Mouse (Mus musculus): ENCODE results near the gene Cfap45.

The Cfap45 gene

DNA sequence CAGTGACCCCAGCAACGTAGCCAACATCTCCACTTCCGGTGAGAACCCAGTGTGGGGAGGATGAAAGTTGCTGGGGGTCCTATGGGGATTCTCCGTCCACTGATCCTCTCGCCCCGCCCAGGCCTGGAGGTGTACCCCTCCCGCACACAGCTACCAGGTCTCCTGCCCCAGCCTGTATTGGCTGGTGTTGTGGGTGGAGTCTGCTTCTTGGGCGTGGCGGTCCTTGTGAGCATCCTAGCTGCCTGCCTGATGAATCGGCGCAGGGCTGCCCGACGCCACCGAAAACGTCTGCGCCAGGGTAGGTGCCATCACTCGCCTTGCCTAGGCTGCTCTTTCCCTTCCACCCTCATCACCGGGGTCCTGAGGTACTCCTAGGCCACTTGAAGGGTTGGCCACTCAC lies 24.6 kb upstream of the Cfap45 start:
- no peak for DNase-seq (ENCODE audit: low spot score)

DNA sequence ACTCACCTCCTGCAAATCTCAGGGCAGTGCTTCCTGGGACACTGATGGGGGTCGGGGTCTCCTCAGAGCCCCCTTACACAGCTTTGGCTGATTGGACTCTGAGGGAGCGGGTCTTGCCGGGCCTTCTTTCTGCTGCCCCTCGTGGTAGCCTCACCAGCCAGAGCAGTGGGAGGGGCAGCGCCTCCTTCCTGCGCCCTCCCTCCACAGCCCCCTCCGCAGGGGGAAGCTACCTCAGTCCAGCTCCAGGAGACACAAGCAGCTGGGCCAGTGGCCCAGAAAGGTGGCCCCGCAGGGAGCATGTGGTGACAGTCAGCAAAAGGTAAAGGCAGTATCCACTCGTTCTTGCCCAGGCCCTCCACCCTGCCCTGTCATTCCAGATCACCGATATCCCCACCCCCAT lies 23.2 kb upstream of the Cfap45 start:
- no peak for DNase-seq (ENCODE audit: low spot score)

DNA sequence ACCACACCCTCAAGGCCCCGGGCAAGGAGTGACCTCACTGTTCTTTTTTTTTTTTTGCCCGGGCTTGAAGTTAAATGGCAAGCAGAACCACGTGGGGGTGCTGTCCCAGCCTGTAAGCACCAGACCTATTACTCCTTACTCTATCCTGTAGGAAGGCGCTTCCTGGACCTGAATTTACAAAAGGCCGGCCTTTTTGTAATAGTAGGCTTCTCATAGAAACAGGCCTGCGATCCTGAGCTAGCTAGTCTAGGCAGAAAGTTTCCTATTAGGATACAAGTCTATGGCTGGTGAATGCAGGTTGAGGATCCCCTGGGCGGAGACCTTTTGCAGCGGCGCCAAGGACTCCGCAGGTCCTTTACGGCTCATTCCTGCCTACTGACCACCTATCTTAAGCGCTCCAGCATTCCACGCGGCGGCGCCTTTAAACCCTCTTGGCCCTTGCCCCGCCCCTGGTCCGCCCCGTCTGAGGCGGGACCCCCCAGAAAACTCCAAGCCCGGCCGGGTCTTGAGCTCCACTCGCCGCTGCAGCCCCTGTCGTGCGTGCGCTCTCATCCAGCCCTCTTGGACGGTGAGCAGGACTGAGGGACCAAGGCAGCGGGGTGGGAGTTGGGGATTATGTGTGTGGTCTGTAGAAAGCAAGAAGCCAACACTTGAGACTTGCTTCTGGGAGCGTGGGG lies 20.7 kb upstream of the Cfap45 start, which contains the start of gene Tagln2:
Gene Tagln2, plus strand, starts transcription at position 283 of the 677 bp plus-strand sequence.
- peak; percentile 39 for DNase-seq (ENCODE audit: low spot score)

DNA sequence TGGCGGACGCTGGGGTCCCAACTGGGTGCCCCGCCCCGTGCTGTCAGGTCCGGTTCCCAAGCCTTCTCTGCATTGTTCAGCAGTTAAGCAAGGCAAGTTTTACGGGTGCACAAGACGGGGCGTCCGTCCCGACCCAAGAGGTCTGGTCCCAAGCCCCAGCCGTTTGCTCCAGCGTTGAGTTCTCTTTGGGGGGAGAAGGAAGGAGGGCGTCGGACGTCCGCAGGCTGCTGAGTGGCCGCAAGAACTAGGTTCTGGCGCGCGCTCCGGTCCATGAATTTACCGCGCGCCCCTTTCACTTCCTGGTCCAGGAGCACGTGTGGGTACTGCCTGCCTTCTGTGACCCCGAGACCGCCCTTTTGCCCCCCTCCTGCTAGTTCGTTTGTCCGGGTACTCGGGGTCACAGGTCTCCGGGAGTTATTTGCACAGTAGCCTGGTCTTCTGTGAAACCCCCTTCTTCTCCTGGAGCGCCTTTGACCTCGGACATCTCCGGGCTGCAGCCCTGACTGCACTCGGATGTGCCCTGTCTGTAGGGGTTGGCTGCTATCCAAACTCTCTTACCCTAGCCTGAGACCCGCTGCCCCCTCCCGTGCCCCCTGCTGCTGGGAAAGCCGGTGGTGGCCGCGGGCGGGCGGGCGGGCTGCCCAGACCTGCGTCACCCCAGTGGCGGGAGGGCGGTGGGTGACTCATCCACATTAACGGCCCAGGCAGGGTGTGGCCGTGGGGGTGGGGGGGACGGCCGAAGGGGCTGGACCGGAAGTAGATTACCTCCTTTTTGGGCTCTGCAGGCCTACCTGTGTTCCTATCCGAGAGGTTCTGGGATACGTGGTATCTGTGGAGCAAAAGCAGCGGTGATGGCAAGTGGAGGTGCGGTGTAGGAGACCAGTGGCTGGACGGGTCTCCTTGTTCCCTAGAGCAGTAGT lies 19.9 kb upstream of the Cfap45 start:
- DNase-seq (ENCODE audit: low spot score), result peak; percentile 26

DNA sequence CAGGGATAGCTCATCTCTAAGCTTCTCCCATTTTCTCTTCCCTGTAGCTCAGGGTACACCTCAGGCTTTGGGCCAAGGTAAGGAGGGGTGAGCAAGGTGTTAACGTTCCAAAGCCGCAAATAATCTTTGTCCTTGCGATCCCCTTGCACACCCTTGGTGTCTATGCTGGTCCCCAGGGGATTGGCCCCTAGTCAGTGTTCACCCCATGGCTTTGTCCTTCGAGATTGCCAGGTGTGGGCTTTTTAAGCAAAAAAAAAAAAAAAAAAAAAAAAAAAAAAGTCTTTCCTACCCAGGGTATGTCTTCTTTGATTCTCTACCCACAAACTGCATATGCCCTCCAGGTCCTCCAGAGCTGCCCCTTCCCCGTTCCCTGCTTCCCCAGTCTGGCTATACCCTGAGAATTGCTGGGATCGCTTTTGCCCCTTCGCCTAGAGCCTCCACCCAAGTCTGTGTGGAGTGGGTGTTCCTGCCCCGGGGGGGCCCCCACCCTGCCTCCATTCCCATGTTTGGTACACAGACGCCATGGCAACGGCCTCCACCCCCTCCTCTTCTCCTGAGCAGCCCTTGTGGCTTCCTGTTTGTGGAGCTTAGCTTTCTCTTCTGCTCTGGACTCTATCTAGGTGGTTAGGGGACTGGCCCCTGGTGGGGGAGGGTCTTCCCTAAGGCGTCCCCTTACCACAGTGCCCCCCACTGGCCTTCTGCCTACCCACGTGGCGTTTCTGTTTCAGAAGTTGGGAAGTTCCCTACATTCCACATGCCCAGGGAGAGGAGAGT lies 19.0 kb upstream of the Cfap45 start:
- peak; percentile 81 for DNase-seq (ENCODE audit: low spot score)

DNA sequence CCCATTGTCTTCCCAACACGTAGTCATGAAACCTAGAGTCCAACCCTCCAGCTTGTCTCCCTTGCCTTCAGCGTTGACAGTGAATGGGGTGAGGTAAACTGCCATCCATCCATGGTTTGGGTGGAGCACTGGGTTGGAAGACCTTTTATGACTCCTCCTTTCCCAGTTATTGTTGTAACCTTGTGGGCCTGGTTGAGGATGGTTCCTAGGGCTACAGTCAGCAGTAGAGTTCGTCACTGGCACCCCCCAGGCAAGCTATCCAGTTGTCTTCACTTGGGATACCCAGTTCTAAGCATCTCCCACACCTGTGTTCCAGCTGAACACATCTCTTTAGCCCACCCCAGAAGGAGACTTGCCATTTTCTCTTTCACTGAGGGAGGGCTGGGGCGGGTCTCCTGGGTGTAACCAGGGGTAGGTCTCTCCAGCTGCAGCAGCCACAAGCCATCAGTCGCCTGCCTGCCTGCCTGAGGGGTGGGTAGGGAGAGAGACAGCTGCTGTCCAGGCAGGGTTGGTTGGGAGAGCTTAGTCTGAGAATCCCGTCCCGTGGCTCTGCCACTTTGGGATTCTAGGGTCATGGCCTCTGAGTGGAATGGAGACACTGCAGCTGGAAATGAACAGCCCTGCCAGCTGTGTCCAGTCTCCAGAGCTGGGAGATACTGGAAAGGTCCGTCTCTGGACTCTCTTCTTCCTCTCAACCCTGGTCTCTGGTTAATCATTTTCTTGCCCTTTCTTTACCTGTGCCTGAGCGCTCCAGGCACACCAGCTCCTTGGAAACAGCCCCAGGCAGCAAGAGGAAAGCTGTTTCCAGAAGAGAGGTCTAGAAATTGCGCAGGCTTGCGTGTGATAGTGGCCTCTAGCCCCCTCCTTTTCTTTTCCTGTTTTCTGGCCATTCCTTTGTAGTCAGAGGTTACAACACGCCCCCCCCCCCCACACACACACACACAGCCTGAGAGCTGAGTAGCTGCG lies 18.2 kb upstream of the Cfap45 start:
- no peak for DNase-seq (ENCODE audit: low spot score)

DNA sequence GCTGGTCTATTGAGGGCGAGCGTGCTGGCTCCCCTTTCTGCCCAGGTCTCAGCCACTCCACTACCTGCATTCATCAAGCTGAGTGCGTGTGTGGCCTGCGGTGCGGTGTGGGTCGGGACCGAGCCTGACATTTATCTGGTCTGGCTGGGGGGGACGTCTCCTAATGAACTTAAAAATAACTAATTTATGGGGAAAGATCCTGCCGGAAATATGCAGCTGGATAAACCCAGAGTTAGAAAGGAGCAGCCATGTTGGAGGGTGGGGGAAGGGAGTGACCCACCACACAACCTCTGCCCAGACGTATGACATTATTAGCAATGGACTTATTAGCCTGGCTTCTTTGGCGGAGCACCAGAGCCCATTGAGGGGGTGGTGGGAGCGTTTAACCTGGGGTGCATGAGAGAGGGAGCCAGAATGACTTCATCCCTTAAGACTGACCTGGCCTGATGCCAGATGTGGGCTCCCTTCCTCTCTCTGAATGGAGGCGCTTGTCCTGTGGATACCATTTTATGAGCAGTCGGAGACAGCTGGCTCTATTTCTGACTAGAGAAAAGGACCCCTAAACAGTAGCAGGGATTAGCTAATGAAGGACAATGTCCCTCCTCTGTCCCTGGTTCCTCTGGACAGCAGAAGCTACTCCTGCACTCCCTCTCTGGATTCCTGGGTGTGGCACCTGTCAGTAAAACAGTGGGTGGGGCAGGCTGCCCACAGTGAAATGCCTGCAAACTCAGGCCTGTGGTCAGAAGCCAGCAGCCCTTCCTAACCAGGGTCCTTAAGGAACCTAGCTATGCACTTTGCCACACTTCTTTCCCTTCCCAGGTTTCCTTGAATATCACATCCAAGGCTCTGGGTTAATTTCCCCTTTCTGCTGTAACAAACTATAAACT lies 17.2 kb upstream of the Cfap45 start:
- DNase-seq (ENCODE audit: low spot score), result no peak

GRCm38 (mm10) chr1:172504756-172505155 lies 15.8 kb upstream of the Cfap45 start:
- no peak for DNase-seq (ENCODE audit: low spot score)

- DNase-seq (ENCODE audit: low spot score), result no peak
These were observed 13.6 kb upstream of the Cfap45 start for GRCm38 (mm10) chr1:172507001-172507400.

DNA sequence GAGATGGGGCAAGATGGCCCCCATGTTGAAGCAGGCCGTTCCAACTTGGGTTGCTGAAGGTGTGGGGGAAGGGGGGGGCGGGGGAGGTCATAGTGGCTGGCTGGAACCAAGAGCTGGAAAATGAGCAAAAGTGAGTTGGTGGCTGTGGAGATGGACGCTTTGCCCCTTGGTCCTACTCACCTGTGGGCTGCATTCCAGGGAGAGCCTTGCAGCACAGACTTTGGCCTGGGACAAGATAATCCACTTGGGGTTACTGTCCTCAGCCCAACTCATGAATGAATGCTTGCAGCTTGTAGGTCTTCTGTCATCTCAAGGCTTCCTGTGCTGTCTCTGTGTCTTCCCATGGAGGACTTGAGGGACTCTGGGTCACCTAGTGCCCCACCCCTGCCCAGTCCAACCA lies 12.9 kb upstream of the Cfap45 start:
- no peak for DNase-seq (ENCODE audit: low spot score)

- no peak for DNase-seq (ENCODE audit: low spot score)
These were observed 12.4 kb upstream of the Cfap45 start for GRCm38 (mm10) chr1:172508172-172508571.

GRCm38 (mm10) chr1:172509235-172509634 lies 11.4 kb upstream of the Cfap45 start:
- DNase-seq (ENCODE audit: low spot score), result no peak

DNA sequence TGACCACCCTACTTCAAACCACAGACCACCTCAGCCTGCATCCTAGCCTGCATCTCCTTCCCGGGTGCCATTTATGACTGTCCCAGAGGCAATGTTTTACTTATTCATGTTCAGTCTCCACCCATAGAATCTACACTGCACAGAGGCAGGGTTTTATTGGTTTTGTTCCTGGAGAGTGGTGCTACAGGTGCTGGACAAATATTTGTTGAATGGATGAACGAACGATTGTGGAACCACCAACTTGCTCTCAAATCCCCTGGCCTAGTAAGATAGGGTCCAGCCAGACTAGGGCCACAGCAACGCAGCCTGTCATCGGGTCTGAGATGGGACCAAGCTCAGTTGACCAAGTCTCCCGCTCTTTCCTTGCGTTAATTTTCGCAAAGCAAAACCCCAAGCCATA lies 10.6 kb upstream of the Cfap45 start:
- DNase-seq (ENCODE audit: low spot score), result no peak

DNA sequence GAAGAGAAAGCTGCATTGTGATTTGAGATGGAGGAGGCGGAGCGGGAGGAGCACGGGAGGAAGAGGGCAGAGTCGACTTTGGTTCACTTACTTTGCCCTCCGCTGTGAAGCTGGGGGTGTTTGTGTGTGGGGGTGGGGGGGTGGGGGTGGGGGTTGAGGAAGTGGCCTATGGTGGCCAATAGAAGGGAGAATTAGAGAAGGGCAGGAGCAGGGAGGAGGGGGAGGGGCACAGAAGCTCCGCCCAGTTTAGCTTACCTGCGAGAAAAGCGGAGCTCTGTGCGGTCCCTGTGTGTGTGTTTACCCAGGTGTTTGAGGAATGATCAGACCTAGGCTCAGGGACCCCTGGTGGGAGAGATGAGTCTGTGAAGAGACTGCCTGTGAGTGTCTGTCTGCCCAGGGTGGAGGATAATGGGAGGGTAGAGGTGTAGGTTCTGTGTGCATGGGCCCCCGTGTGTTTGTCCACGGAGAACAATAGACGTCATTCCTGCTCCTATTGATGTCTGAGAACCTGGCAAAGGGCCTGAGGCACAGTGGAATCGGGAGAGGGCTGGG lies 10.1 kb upstream of the Cfap45 start:
- no peak for DNase-seq (ENCODE audit: low spot score)

GRCm38 (mm10) chr1:172512962-172513361 lies 7.6 kb upstream of the Cfap45 start:
- peak; percentile 64 for DNase-seq (ENCODE audit: low spot score)

DNA sequence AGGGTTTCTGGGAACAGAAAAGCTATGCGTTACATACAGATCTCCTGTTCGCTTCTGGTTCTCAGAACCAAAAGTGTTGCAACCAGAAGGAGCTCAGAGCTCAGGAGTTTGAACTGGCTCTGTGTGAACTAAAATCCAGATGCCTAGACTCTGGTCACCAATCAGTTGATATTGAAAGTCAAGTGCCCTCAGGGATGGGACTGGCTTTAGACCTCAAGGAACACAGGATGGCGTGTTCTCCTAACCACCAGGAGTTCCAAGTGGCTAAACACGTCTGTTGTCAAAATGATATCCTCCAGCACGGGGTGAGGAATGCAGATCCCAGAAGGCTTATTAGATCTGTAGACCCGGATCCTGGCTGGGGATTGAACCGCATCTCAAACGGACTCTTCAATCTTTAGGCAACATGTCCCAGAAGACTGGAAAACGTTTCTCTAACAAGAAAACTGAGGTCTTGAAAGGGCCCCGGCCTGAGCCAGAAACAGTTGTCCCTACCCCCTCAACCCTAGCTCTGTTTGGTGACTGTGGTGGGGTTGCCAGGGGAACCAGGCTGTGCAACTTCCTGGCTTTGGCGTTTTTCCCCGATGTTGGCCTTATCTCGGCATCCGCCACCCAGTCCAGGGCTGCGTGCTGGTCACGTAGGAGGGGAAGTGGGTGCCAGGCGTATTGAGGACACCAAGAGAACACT lies 6.9 kb upstream of the Cfap45 start:
- peak; percentile 83 for DNase-seq (ENCODE audit: low spot score)

DNA sequence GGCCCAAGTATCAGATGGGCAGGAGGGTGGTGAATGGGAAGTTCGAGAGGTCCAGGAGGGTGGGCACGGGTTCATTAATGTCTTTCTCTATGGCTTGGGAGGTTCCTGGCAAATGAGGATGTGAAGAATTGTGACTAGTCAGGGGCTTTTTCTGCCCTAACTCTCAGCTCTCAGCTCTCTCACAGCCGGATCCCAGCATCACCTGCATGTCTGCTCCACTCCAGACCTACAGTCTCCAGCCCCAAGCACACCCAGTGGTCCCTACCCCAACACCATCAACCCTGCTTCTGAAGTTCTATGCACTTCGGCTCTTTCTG lies 6.4 kb upstream of the Cfap45 start:
- DNase-seq (ENCODE audit: low spot score), result no peak

DNA sequence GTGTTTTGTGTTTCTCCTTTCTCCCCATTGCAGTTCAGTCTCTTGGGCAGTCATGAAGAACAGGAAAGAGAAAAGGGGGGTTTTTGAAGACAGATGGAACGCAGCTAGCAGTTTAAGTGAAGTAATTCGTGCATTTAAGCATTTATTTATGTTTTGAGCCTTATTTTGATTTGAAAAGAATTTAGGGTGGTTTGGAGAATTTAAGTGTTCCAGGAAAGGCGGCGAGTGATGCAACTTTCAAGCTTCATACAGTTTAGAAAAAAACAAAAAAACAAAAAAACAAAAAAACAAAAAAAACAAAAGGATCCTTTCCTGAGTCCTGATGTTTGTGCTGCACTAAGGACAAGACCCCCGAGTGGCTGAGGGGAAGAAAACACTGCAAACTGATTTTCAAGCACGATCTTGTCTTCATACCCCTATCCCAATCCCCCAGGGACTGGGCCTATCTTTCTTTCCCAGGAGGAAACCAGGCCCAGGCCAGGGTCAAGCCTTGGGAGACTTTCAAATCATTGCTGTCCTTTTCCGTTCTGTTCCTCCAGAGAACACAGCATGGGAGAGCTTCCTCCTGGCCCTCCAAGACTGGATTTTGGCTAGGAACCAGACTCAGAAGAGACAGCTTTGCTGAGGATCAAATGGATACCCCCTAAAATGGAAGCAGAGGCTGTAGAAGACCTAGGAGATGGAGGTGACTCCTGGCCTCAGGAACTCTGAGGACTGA lies 5.9 kb upstream of the Cfap45 start:
- DNase-seq (ENCODE audit: low spot score), result no peak

DNA sequence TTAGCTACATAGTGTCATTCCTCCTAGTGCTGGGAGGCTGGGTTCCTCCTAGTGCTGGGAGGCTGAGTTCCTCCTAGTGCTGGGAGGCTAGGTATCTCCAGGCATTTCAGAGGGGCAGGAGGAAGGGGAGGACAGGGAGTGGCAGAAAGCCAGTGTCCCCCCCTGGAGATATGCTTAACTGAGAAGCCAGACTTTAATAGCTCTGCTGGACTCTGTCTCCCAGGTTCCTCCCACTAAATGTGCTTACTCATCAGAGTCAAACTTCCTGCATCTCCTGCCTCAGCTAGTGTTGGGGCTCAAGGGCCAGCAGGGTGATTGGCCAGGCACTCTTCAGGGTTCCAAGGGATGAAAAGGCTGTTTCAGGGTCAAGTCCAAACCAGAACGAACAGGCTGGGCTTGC lies 5.2 kb upstream of the Cfap45 start:
- no peak for DNase-seq (ENCODE audit: low spot score)
